Mouse (Mus musculus) R1 (cell line): ENCODE data around the gene Cd160.

ENCODE experiments used
- DNase-seq: peaks from one replicate; pipeline ENCODE4 v3.0.0-alpha.2; 2018; ENCODE audit warnings: low read depth, low spot score

The Cd160 gene

DNA sequence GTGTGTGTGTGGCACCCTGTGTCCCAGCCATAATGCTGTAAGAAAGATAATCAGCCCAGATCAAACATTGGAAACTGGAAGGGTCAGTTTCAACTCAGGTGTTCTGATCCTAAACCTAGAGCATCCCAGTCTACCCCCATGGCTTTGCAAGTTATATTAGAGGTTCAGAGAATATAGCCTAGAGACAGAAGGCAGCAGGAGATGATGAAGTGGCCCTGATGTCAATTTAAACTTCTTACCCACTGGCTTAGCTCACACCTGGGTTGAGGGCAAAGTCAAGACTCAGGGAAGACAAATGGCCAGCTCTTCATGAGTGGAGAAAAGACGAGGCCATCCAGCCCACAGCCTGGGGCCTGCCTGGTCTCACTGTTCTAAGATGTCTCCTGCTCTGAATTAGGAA lies at the start of gene Cd160, which contains the start of gene Pdzk1:
Cd160 (minus strand) TSS at position 368 of the 400 bp plus-strand sequence.
Pdzk1 (plus strand) TSS at position 301 of the 400 bp plus-strand sequence.
- no peak for DNase-seq

DNA sequence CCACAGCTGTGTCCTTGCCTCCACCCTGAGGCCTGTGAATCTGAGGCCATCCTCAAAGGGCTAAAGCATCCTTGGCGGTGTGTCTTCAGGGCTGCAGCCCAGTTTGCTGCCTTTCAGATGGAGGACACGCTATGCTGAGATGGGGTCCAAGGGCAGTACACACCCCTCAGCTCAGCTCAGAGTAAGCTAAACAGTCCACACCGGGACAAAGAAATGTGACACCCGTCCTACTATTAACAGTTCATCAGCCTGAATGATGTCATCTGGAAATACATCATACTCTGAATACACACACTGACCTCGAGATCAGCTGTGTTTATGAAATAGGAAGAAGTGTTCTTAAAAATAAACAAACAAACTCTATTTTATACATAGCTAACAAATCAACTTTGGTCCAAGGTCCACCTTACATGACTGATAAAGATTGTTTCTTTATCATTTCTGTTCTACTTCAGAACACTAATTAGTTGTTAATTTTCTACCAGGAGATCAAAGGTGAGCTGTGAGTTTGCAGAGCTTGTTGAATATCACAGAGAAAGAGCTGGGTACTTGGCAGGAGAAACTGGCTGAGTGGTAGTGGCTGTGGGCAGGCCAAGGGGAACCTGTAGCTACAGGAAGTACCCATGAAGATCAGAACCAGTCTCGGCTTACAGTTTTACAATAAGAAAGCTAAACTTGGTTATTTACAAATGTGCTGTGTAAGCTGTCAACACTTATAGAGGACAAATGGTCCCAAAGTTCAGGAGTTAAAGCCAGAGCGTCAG lies 45.8 kb upstream of the Cd160 start:
- no peak for DNase-seq

DNA sequence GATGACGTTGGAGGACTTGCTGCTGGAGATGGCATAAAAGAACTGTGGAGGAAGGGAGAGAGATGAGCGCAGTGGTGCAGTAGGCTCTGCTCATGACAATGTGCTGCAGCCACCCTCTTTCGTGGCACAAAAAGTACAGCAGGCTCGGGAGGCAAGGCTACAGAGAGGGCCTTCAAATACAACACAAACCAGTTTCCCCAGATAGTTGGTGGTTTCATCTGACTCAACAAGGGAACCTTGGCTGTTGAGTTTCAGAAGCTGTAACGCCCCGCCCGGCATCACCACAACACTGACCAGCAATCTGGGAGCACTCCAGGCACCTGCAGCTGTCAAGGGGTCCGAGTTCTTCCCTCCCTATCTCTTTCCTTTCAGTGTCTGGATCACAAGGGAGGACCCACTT lies 43.4 kb upstream of the Cd160 start:
- no peak for DNase-seq

DNA sequence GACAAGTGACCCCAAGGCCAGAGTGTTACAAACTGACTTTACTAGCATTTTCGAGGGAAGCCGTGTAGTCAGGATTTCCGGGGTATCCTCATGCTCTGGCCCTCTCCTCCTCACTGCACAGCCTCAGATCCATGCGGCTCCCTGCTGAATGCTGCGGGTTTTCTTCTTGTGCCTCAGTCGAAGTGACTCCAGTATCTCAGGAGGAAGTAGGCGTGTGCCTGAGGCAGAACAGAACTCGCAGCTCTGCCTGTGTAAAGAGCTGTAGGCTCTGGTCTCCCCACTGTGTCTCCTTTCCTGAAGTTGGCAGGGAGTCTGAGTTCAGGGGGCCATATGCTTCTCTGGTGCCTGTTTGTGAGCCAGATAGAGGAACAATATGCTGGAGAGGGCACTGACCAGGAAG lies 41.9 kb upstream of the Cd160 start:
- DNase-seq = no peak

DNA sequence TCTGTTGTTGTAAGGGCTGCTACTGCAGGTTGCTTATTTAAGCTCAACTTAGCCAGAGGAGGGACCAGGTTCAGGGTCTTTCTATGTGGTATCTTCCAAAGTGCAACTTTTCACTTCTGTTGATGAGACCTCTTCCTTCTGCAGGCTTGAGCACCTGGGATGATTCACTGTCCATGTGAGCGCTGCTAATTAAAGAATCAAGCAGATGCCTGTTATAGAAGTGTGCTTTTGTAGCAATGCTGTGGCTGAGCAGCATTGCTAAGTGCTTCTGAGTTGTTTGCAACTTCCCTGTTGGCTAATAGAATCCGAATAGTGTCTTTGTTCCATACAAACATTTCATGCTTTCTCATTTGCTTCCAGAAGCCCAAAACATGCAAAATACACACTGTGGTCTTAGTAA lies 41.1 kb upstream of the Cd160 start:
- no peak for DNase-seq

DNA sequence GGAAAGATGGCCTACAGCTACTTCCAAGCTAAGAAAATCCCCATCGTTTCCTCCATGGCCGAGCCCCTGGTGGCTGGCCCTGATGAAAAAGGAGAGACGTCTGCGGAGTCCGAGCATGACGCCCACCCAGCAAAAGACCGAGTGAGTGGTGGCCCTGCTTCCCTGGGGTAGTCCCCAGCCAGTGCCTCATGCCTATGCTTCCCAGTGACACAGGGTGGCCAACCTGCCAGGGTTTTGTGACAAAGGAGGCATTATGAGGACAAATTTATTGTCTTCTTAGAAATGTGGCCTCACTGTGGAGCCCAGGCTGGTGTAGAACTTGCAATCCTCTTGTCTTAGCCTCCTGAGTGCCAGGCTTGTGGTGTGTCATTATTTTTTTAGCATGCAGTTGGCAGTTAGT lies 39.9 kb upstream of the Cd160 start:
- no peak for DNase-seq

DNA sequence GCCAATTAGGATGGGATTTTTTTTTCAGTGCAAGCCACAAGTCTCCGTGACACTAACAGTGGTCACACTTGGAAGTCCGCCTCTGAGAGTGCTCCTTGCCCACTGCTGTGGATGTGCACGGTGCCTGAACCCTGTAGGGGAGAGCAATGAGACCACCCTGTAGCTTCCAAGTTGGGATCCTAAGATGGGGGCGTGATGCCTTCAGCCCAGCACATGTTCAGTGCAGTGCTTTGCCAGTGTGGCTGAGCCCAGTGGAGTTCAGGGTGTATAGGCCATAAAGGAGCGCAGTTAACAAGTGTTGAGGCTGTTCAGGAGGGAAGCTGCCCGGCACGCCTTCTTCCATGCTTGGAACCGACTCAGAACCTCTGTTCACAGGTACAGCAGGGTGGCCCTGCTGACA lies 39.4 kb upstream of the Cd160 start:
- no peak for DNase-seq

DNA sequence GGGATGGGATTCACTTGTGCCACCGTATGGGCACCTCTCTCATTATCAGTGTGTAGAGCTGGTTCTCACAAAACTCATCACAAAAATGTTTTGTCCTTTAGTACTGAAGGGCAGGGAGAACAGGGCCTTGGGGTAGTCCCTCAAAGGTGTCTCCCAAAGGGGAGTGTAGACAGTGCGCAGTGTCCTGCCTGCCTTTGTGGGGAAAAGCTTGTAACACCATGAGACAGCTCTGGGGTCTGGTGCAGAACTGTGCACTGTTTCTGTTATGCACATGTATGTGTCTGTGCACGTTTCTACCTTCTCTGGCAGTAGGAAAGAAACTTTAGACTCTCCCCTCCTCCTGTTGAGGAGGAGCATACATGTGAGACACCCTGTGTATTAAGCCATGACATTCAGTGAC lies 38.7 kb upstream of the Cd160 start:
- DNase-seq = no peak

DNA sequence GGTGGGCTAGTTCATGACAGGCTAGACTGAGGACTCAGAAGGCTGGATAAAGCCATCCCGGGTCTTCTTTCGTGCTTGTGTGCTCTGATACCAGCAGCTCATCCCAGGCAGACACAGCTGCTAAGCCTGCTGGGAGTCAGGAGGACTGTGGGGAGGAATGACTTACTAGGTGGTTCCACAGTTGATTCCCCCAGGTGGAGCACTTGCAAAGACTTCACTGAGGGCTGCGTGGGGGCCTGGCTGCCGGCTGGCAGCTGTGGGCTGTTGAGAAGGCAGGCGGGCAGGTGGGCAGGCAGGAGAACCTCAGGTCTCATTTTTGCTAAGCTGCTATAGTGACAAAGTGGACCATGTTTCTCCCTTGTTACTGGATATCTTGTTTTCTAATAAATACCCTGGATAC lies 31.3 kb upstream of the Cd160 start:
- no peak for DNase-seq

DNA sequence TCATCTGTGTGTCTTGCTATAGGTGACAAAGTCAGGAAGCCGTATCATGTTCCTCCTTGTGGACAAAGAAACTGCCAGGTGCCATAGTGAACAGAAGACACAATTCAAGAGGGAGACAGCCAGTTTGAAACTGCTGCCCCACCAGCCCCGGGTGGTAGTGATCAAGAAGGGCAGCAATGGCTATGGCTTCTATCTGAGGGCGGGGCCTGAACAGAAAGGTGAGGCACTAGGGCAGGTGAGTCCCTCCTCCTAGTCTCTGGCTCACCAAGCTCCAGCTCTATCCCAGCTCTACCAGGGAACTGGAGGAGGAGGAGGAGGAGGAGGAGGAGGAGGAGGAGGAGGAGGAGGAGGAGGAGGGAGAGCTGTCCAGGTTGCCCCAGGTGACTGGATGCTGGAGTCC lies 26.7 kb upstream of the Cd160 start:
- no peak for DNase-seq

DNA sequence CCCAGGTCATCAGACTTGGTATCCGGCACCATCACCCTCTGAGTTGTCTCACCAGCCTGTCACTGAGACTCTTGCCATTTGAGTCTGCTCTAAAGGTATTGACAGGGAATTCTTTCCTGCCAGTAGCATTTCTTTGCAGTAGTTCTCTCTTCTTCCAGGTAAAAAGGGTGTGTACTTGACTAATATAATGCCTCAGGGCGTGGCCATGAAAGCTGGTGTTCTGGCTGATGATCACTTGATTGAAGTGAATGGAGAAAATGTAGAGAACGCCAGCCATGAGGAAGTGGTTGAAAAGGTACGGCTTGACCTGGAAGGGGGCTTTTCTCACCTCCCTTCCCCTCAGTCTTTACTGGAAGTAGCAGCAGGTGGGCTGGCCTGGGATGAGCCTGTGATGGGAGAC lies 25.2 kb upstream of the Cd160 start:
- no peak for DNase-seq

DNA sequence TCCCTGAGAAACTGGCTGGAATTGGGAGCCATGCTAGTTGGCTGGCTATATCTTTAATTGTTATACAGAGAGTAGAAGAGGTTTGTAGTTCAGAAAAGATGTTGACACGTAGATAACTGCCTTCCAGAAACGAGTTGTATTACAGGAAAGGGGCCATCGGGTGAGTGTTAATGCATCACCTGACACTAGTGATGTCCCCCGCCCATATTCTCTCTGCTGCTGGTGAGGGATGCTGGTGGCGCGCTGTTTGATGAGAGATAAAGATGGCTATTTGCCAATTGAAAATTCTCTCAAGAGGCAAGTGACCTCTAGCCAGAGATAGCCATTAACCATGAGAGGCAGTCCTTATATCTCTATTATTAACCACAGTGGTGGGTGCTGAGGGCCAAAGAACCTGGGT lies 23.4 kb upstream of the Cd160 start:
- no peak for DNase-seq

DNA sequence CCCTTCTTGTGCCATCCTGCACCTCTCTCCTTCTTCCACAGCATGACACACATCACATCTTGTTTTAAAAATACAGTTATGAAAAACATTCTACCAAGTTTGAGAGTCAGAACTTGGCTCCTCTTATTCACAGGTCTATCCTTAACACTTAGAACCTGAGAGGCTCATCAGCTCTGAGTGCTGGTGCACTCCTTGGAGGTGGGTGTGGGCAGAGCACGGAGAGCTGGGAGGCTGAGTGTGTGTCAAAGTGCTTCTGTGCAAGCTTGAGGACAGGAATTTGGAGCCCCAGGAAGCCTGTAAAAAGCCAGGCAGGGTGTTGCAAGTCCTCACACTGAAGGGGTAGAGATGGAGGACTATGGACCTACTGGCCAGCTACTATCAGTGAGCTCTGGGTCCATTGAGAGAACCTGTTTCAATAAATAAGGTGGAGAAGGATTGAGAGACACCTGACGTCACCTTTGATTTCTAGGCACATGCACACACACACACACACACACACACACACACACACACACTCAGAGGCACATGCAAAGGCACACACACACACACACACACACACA lies 20.1 kb upstream of the Cd160 start:
- no peak for DNase-seq

DNA sequence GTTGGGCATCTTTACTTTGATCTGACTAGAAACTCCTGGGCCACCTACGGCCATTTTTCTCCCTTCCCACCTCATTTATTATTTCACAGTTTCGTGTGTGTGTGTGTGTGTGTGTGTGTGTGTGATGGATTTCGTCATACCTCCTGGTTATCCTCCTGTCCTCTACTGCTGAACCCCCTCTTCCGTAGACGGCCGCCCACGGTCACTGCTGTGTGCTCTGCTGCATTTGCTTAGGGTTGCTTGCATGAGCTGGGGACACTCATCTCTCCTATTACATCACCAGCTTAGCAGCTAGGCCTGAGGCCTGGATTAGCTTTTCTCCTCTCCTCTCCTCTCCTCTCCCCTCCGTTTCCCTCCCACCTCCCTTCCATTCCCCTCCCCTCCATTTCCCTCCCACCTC lies 19.3 kb upstream of the Cd160 start:
- DNase-seq = no peak

DNA sequence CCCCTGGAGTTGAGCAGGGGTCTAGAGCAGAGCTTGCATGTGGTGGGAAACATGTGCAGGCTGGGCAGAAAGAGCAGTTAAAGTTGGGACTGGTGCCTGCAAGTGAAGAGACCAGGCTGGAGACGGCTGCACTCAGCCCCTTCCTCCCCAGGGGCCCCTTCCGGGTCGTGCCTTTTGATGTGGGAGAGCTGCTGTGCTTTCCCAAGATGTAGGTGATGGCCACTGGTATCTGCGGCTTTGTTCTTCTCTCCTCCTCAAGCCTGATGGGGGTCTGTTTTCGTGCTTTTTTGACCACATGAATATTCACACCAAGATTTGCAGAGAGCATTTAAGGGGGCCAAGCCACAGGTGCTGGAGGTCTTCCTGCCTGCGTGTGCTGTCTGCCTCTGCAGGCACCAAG lies 18.5 kb upstream of the Cd160 start:
- DNase-seq = no peak

DNA sequence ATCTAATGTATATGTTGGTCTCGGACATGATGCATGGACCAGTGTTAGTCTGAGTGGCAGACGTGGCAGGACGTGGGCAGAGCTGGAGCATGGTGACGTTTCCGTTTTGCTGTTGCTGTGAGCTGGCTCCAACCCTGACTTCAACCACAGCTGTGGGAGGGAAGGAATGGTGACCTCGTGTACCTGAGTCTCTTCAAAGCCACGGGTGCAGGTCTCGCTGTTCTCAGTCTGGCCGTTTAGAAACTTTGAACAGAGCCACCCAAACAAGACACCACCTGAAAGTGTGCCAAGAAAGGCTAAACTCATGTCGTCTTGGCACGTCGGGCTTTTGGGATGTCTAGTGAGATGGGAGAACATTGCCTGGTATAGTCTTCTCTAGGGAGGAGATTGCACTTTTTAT lies 17.8 kb upstream of the Cd160 start:
- no peak for DNase-seq

DNA sequence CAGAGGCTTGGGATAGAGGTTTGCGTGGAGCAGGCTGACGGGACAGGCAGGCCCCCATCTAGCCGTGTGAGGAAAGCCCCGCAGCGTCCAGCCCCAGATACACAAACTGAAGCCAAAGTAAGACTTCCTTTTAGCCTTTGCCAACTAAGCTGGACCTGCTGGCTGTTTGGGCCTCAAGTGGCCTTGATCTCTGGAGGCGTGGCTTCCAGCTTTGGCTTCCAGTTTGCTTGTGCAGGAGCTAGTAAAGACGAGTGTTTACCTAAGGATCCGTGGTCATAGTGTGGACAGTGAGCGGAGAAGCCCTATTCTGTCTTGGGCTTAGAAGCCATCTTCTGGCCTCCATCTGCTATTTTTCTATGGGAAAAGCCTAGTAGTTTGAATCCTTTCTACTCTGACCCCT lies 16.7 kb upstream of the Cd160 start:
- no peak for DNase-seq

DNA sequence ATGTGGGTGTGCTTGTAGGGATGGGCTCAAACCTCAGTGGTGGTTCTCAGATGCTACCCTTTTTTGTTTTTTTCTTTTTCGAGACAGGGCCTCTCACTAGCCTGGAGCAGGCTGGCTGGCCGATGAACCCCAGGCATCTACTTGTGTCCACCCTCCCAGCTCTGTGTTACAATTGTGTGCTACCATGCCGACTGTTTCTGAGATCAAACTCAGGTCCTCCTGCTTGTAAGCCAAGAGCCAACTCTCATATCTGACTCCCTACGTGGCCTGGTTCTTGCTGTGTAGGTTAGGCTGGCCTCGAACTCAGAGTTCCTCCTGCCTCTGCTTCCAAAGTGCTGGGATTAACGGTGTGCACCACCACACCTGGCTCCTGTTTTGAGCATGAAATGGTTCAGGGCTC lies 16.0 kb upstream of the Cd160 start:
- DNase-seq = no peak

DNA sequence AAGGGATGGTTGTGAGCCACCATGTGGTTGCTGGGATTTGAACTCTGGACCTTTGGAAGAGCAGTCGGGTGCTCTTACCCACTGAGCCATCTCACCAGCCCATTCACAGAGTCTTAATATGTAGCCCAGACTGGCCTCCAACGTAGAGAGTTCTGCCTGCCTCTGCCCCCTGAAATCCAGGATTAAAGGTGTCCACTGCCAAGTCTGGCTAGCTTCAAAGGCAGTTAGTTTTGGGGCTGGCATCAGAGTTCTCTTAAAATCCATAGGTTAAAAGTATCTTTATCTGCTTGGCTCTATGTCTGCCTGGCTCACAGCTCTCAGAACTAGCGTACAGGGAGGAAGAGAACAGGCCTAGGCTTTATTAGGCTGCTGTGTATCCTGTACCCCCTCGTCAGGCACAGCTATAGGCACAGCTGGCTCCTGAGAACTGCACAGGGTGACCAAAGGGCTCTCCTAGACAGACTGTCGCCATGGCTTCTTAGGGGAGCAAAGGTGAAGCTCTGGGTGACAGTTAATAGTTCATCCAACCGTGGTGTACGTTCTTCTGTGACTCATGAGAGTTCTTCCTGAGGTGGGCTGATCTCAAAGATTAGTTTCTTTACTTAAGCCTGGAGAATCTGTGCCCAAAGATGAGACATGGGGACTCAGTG lies 10.0 kb upstream of the Cd160 start:
- DNase-seq = no peak

DNA sequence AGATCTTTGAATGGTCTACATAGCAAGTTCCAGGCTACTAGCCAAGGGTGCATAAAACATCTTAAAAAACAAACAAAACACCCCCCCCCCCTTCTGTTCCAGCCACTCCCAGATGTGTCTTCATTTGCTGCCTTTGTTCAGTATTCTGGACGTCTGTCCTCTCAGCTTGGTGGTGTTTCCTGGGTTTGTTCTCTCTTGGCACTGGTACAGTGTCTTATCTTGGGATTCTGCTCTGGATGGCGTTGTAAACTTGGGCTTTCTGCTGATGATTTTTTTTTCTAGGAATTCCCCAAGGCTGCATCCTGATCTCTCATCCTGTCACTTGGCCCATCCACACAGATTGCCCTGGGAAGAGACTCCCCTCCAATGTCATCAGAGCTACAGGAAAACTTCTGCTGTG lies 7.3 kb upstream of the Cd160 start:
- DNase-seq = no peak

DNA sequence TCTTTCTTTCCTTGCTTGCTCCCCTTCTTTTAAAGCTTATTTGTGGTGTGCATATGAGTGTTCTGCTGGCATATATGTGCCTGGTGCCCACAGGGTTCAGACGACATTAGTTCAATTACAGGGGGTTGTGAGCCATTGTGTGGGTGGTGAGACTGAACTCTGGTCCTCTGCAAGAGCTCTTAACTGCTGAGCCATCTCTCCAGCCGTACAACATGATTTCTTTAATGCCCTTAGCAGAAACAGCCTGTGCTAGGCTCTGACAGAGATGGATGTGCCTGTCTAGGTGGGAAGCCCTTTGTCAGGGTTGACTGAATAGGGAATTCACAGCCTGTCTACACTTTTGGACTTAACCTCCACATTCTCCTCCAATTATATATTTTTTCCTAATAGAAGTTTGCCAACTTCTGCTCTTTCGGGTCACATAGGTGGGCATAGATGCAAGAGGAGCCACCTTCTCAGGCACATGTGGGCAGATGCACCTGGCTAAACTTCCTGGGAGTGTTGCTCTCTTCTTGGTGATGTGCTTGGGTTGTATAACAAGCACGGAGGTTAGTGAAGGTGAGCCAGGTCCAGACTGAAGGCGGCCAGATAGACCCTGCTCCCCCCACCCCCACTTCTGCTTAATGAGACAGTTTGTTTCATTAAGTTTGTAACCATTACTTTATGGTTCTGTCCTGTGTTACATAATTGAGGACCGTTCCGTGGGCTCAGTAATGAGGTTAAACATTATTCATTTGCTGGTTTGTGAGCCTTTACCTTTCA lies 5.6 kb upstream of the Cd160 start:
- no peak for DNase-seq

DNA sequence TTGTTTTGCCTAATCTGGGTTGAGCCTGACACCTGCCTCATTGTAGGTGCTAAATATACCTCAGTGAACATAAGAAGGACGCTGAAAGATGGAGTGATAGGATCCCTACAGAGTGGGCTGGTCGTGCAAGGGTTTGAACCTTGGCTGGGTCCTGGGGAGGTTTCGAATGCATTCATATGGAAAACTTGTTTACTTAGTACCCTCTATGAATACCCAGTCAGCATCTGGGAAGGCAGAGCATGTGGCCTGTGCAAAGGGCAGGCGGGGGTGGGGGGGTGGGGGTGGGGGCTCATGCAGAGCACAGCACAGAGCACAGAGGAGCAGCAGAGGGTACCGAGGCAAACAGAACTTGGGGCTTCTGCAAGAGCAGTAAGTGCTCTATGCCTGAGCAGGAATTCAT lies 3.8 kb upstream of the Cd160 start:
- peak; percentile 33 for DNase-seq
